In genomic region chr13:53465191-53465820, GRCm38 (mm10) we compare ENCODE assay signal across 10 mouse cellular contexts. TPM values are rescaled to one million over a fixed set of nuclear protein-coding genes. Genes with fewer than 3 reads are reported as not detected.
DNase-seq lines count a peak whose midpoint lies in the region; ATAC-seq lines count a peak whose summit lies in the region.
"Had no signal": no experiment of that assay in that cellular context is flagged by ENCODE, and none has a peak within 500 bp of the region (broad histone marks: within the 10 kb centered on the region; RNA-seq: fewer than 3 reads in every experiment).

No protein-coding gene starts in this region.

- no peak overlapping the region for H3K9ac ChIP-seq in kidney, embryonic 15.5 days
- H3K9ac ChIP-seq in neural tube, embryonic 11.5 days (ENCODE audit: low read length) = peak overlapping the region; percentile 41

- H3K4me1 ChIP-seq in kidney, embryonic 15.5 days = peaks cover 32% of the 10 kb centered on the region
- H3K4me1 ChIP-seq in hindbrain, embryonic 10.5 days (replicated peaks) = peaks cover 84% of the 10 kb centered on the region
- peaks cover 30% of the 10 kb centered on the region for H3K4me1 ChIP-seq in neural tube, embryonic 11.5 days (ENCODE audit: control insufficient read depth, insufficient read depth, low read length)

- WGBS in kidney, embryonic 15.5 days = 4% methylated on average over 26 of the region's 26 CpGs
- under 1% methylated on average over 26 of the region's 26 CpGs for WGBS in hindbrain, embryonic 10.5 days
- WGBS in neural tube, embryonic 11.5 days = under 1% methylated on average over 26 of the region's 26 CpGs

- peaks cover 99% of the 10 kb centered on the region for H3K27me3 ChIP-seq in kidney, embryonic 15.5 days
- peaks cover 100% of the 10 kb centered on the region for H3K27me3 ChIP-seq in hindbrain, embryonic 10.5 days (ENCODE audit: insufficient read depth, poor library complexity, severe bottlenecking)
- peaks cover 69% of the 10 kb centered on the region for H3K27me3 ChIP-seq in neural tube, embryonic 11.5 days (ENCODE audit: control insufficient read depth, insufficient read depth, low read length)

- no peak for ATAC-seq in kidney, embryonic 15.5 days (replicated peaks; ENCODE audit: low FRiP score)
- ATAC-seq in neural tube, embryonic 11.5 days (ENCODE audit: insufficient read depth, low FRiP score, low TSS enrichment) = no peak
- no peak for ATAC-seq in granulocyte monocyte progenitor cell, adult 5-6 weeks (replicated peaks; ENCODE audit: poor library complexity, severe bottlenecking)

- no peaks in the 10 kb centered on the region for H3K36me3 ChIP-seq in kidney, embryonic 15.5 days
- H3K36me3 ChIP-seq in hindbrain, embryonic 10.5 days = peaks cover 5% of the 10 kb centered on the region; the same call in 1 of the 2 replicates
- no peaks in the 10 kb centered on the region for H3K36me3 ChIP-seq in neural tube, embryonic 11.5 days (ENCODE audit: control insufficient read depth, insufficient read depth, low read length)

- no peak overlapping the region for H3K27ac ChIP-seq in kidney, embryonic 15.5 days
- H3K27ac ChIP-seq in hindbrain, embryonic 10.5 days = peak overlapping the region; percentile 89
- peak overlapping the region; percentile 79 for H3K27ac ChIP-seq in neural tube, embryonic 11.5 days (ENCODE audit: low read depth, low read length)

- H3K4me2 ChIP-seq in kidney, embryonic 15.5 days = no peak overlapping the region
- H3K4me2 ChIP-seq in neural tube, embryonic 11.5 days (ENCODE audit: low read depth) = peak overlapping the region; percentile 39

- no peak for DNase-seq in kidney, postnatal 36 days
- DNase-seq in embryo, embryonic 9.5 days (ENCODE audit: extremely low spot score) = peak; percentile 65
- DNase-seq in hindbrain, embryonic 10.5 days (ENCODE audit: low spot score) = peak; percentile 69
- DNase-seq in neural tube, embryonic 11.5 days (ENCODE audit: low spot score) = peak; percentile 58
- no peak for DNase-seq in adrenal gland, postnatal 10 days
- DNase-seq: gastrocnemius, postnatal 36 days; lung, adult 18-20 months had no signal

- no peaks in the 10 kb centered on the region for H3K9me3 ChIP-seq in kidney, embryonic 15.5 days (replicated peaks)
- no peaks in the 10 kb centered on the region for H3K9me3 ChIP-seq in hindbrain, embryonic 10.5 days
- H3K9me3 ChIP-seq in neural tube, embryonic 11.5 days (ENCODE audit: control insufficient read depth, low read length) = no peaks in the 10 kb centered on the region

- peak overlapping the region; percentile 10; the same call in 1 of the 2 replicates for H3K4me3 ChIP-seq in kidney, embryonic 15.5 days (replicated peaks)
- peak overlapping the region; percentile 54 for H3K4me3 ChIP-seq in hindbrain, embryonic 10.5 days
- H3K4me3 ChIP-seq in neural tube, embryonic 11.5 days (ENCODE audit: low read depth, low read length) = peak overlapping the region; percentile 19

RNA-seq across cellular contexts. Expression of gene Msx2, which starts 7.6 kb away (rescaled TPM):
- polyA plus RNA-seq in kidney, embryonic 15.5 days (2015; fragmentation: Nextera tagmentation; extraction: Ambion mirVana) = 0.99 and 1.5 TPM in 2 replicates
- 45.5 and 57.9 TPM in 2 replicates for polyA plus RNA-seq in hindbrain, embryonic 10.5 days (2016; fragmentation: Nextera tagmentation; extraction: Ambion mirVana)
- polyA plus RNA-seq in neural tube, embryonic 11.5 days (2014; fragmentation: Nextera tagmentation; extraction: Ambion mirVana) = 20.2 and 21.0 TPM in 2 replicates
- not detected in 2 replicates for total RNA-seq in granulocyte monocyte progenitor cell, adult 5-6 weeks (2014; fragmentation: Nextera tagmentation)
- not detected in 2 replicates for total RNA-seq in granulocyte monocyte progenitor cell, adult 5-6 weeks (2017)
- total RNA-seq in adrenal gland, postnatal 10 days (2021) = under 1 TPM in 1 of 2 experiments, not detected in 1; 0.15 TPM
- total RNA-seq: gastrocnemius, postnatal 36 days; neutrophil, adult 5-6 weeks had no signal

Comparison
In these comparisons a context has a peak if more than half of its experiments do, and no peak if none do; other contexts are left out.
1. DNase-seq: peak in embryo, embryonic 9.5 days (single experiment), hindbrain, embryonic 10.5 days (single experiment) and neural tube, embryonic 11.5 days (single experiment); none in kidney, postnatal 36 days (0 of 2) and adrenal gland, postnatal 10 days (single experiment).
2. Peak in every context shown above with its lines, with median percentiles within 50 percentile points of each other: H3K4me3 ChIP-seq.